Mouse (Mus musculus): ENCODE data around the gene Tnnt3.

Gene Tnnt3

GRCm38 (mm10) chr7:142563168-142563567, 64.5 kb downstream of the Tnnt3 start:
- in situ Hi-C loops (cut with MboI): no loop called here

- in situ Hi-C loops (cut with MboI): no loop called here
These were observed 66.5 kb downstream of the Tnnt3 start for GRCm38 (mm10) chr7:142564955-142565643.
